Mouse (Mus musculus) forebrain, embryonic 11.5 days (tissue): ENCODE measurements around the gene Irak2. TPM values are rescaled to one million over a fixed set of nuclear protein-coding genes. Genes with fewer than 3 reads are reported as not detected.

Experiments used
- ATAC-seq: fragments of 200-750 bp; cut with Nextera tagmentation; replicated peaks from 2 replicates; pipeline ENCODE4 v1.8.0; 2017; ENCODE audit warnings: moderate TSS enrichment; ENCODE audit not compliant: low FRiP score
- DNase-seq: peaks from one replicate; pipeline ENCODE4 v3.0.0-alpha.2; 2017; ENCODE audit warnings: low spot score
- H3K27ac ChIP-seq: fragments of 300-500 bp; sonication (generic); 2 replicates; pipeline ENCODE4 v1.5.1; 2014; ENCODE audit warnings: low read depth, low read length
- H3K27me3 ChIP-seq: fragments of 300-500 bp; sonication (generic); 2 replicates; pipeline ENCODE4 v1.6.1; 2014; ENCODE audit warnings: mild to moderate bottlenecking, low read length, mixed read lengths; ENCODE audit not compliant: control insufficient read depth, insufficient read depth
- H3K36me3 ChIP-seq: fragments of 300-500 bp; sonication (generic); 2 replicates; pipeline ENCODE4 v1.6.1; 2014; ENCODE audit warnings: mild to moderate bottlenecking, low read length, moderate library complexity, mixed read lengths; ENCODE audit not compliant: control insufficient read depth, insufficient read depth
- H3K4me1 ChIP-seq: fragments of 300-500 bp; sonication (generic); replicated peaks from 2 replicates; pipeline ENCODE4 v1.6.1; 2014; ENCODE audit warnings: low read length, mixed read lengths; ENCODE audit not compliant: control insufficient read depth, insufficient read depth
- H3K4me2 ChIP-seq: fragments of 300-500 bp; sonication (generic); 2 replicates; pipeline ENCODE4 v1.6.1; 2014; ENCODE audit warnings: low read depth, mild to moderate bottlenecking, low read length, moderate library complexity, mixed read lengths; ENCODE audit not compliant: severe bottlenecking
- H3K4me3 ChIP-seq: fragments of 300-500 bp; sonication (generic); 2 replicates; pipeline ENCODE4 v1.5.1; 2014; ENCODE audit warnings: low read depth, low read length
- H3K9ac ChIP-seq: fragments of 300-500 bp; sonication (generic); 2 replicates; pipeline ENCODE4 v1.6.1; 2014; ENCODE audit warnings: low read length
- H3K9me3 ChIP-seq: fragments of 300-500 bp; sonication (generic); 2 replicates; pipeline ENCODE4 v1.6.1; 2016; ENCODE audit warnings: low read length, mixed read lengths; ENCODE audit not compliant: control insufficient read depth
- WGBS: fragments of 180-500 bp; shearing (Covaris S2); extraction: QIAGEN DNeasy Blood & Tissue Kit; methylation state at CpG from one replicate; pipeline ENCODE4 v1.1.7; 2014; 5-methylcytosine and 5-hydroxymethylcytosine counted together
- microRNA-seq: library from miRNA; unstranded; fragments of <30 nt; microRNA quantifications from one replicate; pipeline ENCODE4, GENCODE M21; 2016; ENCODE audit not compliant: insufficient number of aligned reads
- polyA plus RNA-seq: library from polyadenylated mRNA; unstranded; fragments of >200 nt; fragmentation: Nextera tagmentation; extraction: Ambion mirVana; gene quantifications from 2 replicates; pipeline ENCODE4 v1.2.1, GENCODE M21; 2014

Gene Irak2
- polyA plus RNA-seq, 1 experiment from 2014 or later, result 1.6 TPM

- ATAC-seq (no peak), DNase-seq (no peak)
- Histone ChIP-seq H3K36me3 (no peaks in the 10 kb centered on the region; the same call in 1 of the 2 replicates), H3K9me3 (no peaks in the 10 kb centered on the region), H3K4me3 (no peak overlapping the region), H3K4me2 (no peak overlapping the region), H3K4me1 (no peaks in the 10 kb centered on the region; the same call in 1 of the 2 replicates), H3K27me3 (no peaks in the 10 kb centered on the region), H3K27ac (no peak overlapping the region), H3K9ac (no peak overlapping the region)
- WGBS, result 74% methylated on average over 2 of the region's 2 CpGs
Measured at GRCm38 (mm10) chr6:113741425-113741824, 103.2 kb downstream of the Irak2 start.

DNA sequence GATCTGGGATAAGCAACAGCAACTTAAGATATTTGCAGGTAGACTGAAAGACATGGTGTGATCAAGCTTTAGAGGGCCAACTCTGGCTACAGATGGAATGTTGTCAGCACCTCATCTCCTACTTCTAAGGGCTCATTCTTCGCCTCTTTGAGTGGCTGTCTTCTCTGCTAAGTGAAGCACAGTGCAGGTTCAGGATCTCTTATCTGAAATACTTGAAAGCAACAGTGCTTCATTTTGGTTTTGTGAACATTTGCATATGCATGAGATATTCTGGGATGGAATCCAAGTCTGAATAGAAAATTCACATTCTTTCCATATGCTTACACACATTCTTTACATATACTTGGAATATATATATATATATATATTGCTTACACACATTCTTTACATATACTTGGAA is 104.1 kb downstream of the Irak2 start:
- Histone ChIP-seq H3K36me3 (no peaks in the 10 kb centered on the region; the same call in 1 of the 2 replicates), H3K4me2 (no peak overlapping the region), H3K27me3 (no peaks in the 10 kb centered on the region), H3K9ac (no peak overlapping the region), H3K4me3 (no peak overlapping the region), H3K9me3 (no peaks in the 10 kb centered on the region), H3K4me1 (no peaks in the 10 kb centered on the region; the same call in 1 of the 2 replicates), H3K27ac (no peak overlapping the region)
- ATAC-seq, result no peak
- no peak for DNase-seq
- WGBS, result 81% methylated on average over 1 of the region's 1 CpGs

DNA sequence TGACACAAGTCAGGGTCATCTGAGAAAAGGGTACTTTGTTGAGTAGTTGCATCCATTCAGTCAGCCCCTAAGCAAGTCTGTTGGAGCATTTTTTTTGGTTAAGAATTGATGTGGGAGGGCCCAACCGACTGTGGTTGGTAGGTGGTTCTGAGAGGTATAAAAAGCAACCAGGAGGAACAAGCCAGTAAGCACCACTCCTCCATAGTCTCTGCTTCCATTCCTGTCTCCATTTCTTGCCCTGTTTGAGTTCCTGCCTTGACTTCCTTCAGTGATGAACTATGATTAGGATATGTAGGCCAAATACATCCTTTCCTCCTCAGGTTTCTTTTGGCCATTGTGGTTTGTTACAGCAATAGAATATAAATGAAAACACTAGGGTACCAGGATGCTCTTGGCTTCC is 104.8 kb downstream of the Irak2 start:
- Histone ChIP-seq H3K27me3 (no peaks in the 10 kb centered on the region), H3K4me3 (no peak overlapping the region), H3K9me3 (no peaks in the 10 kb centered on the region), H3K9ac (no peak overlapping the region), H3K4me2 (no peak overlapping the region), H3K36me3 (no peaks in the 10 kb centered on the region), H3K4me1 (no peaks in the 10 kb centered on the region; the same call in 1 of the 2 replicates), H3K27ac (no peak overlapping the region)
- ATAC-seq, result no peak
- WGBS, result 68% methylated on average over 1 of the region's 1 CpGs
- no peak for DNase-seq

Small RNAs within 50 kb of the gene (microRNA-seq; reads per million reads assigned to microRNA genes)
- gene Mir7042, result 3.4 reads per million

Other genes with a start within 250 kb of the Irak2 start
- gene Ttll3, start 249.2 kb upstream of the Irak2 start, polyA plus RNA-seq, result 5.1 and 6.0 TPM in 2 replicates
- gene Rpusd3, start 219.1 kb upstream of the Irak2 start, polyA plus RNA-seq, result 26.7 and 28.5 TPM in 2 replicates
- not detected in 2 replicates for gene Cidec, start 202.7 kb upstream of the Irak2 start, polyA plus RNA-seq
- 66.1 and 75.0 TPM in 2 replicates for gene Jagn1, start 195.9 kb upstream of the Irak2 start, polyA plus RNA-seq
- 1.0 and 1.2 TPM in 2 replicates for gene Il17re, start 180.0 kb upstream of the Irak2 start, polyA plus RNA-seq
- gene Il17rc, start 167.0 kb upstream of the Irak2 start, polyA plus RNA-seq, result 3.4 and 4.2 TPM in 2 replicates
- 36.3 and 41.6 TPM in 2 replicates for gene Creld1, start 155.2 kb upstream of the Irak2 start, polyA plus RNA-seq
- 1.4 and 2.1 TPM in 2 replicates for gene Prrt3, start 136.5 kb upstream of the Irak2 start, polyA plus RNA-seq
- 74.3 and 77.7 TPM in 2 replicates for gene Emc3, start 106.8 kb upstream of the Irak2 start, polyA plus RNA-seq
- gene Fancd2, start 106.8 kb upstream of the Irak2 start, polyA plus RNA-seq, result 25.0 and 25.1 TPM in 2 replicates
- gene Fancd2os, start 37.8 kb upstream of the Irak2 start, polyA plus RNA-seq, result 0.24 TPM in 1 of 2 replicates, not detected in the other
- gene Brk1, start 33.7 kb upstream of the Irak2 start, polyA plus RNA-seq, result 198 and 200 TPM in 2 replicates
- gene Vhl, start 14.5 kb upstream of the Irak2 start, polyA plus RNA-seq, result 63.7 and 64.4 TPM in 2 replicates
- 0.88 and 1.5 TPM in 2 replicates for gene Tatdn2, start 58.6 kb downstream of the Irak2 start, polyA plus RNA-seq
- gene Ghrl, start 81.4 kb downstream of the Irak2 start, polyA plus RNA-seq, result 0.32 and 1.2 TPM in 2 replicates
- gene Sec13, start 102.3 kb downstream of the Irak2 start, polyA plus RNA-seq, result 248 and 282 TPM in 2 replicates